Mouse (Mus musculus) NIH3T3 (cell line): ENCODE data around the gene Muc16.

Experiments
- DNase-seq: peaks from one replicate; pipeline ENCODE4 v3.0.0-alpha.2; 2012; ENCODE audit warnings: low read depth

Gene Muc16

DNA sequence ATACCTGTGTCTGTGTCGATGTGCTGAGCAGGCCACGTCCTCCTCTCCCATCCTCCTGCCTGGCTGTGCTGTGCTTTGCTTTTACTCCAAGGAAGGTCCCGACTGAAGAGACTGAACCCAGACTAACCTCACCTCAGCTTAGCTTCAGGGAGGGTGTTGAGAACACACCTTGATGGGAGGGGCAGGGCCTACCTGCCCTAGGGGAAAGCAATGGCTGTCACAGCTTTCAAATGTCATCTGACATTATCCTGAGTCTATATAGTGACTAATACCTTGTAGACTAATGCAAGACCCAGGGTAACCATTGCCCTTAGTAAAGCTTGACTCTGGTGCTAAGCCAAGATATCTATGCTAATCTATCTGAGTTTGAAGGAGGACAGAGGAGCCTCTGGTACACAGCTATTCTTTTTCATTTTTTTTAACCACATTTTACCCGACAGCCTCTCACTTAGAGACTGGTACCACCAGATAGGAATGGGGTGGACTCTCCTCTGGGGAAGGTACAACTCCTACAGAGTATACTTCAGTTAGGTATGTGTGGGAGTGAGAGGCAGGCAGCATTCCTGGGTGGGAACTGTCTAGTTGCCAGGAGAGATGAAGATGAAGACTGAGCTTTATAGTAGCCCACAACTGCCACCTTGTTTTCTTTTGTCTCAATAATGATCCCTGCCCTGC lies at the start of gene Muc16:
Muc16 (minus strand) TSS at position 51 of the 675 bp plus-strand sequence.
- no peak for DNase-seq

DNA sequence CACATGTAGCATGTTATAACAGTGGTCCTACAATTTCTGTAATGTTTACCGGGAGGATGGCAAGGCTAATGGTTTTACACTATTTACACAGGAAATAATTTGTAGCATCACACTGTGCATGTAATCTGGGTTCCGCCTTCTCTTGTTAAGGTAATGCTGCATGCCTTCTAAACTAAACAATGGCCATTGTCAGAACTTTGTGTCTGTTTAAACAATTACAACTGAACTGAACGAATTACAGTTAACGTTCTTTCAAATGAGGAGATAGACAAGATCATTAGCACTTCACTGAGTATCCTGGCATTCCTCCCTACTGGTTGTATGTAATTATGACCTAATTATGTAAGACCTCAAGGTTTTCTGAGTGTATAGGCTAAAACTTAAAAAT lies 48.4 kb upstream of the Muc16 start:
- no peak for DNase-seq

DNA sequence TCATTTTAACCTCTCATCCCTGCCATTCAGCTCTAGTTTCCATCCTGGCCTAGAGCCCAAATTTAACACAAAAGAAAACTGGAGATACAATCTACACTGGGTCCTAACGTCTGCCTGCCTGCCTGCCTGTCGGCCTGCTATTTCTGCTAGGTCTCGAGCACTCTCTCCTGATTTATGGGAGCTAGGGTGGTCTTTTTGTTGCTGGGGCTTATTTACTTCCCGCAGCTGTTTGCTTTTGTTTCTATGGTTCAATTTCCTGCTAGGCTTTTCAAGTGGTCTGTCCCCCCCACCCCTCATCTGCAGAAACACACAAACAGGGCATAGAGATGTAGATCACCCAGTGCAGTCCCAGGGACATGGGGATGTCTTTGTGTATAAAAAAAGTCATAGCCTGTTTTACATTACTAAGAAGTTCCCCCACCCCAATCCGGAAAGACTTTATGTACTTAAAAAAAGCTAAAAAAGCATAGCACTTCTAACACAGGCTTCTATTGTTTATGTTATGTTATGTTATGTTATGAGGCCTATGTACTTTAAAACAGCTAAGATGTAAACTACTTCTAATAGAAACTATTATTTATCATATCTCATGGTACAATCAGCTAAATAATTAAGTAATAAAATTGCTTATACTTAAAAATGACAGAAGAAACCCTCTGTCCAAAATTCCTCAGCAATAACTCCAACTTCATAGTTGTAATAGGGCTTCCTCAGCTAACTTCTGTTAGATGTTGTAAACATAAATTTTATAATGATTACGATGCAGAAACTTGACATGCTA lies 47.8 kb upstream of the Muc16 start:
- no peak for DNase-seq

DNA sequence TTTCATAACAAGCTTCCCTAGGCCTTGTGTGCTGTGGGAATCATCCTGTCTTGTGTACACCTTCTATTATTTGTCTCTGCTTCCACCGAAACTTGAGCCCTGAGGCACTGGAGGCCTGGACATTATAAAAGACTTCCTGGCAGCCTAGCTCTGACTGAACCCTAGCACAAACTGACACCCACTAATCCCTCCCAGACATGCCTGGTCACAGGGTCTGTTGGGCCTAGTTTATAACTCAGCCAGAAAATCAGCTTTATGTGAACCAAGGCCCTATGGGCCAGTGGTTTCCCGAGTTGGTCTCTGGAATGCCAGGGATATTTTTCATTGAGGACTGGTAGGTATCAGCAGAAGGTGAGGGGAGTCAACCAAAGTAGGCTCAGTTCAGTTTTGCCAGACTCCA lies 46.7 kb upstream of the Muc16 start:
- no peak for DNase-seq

DNA sequence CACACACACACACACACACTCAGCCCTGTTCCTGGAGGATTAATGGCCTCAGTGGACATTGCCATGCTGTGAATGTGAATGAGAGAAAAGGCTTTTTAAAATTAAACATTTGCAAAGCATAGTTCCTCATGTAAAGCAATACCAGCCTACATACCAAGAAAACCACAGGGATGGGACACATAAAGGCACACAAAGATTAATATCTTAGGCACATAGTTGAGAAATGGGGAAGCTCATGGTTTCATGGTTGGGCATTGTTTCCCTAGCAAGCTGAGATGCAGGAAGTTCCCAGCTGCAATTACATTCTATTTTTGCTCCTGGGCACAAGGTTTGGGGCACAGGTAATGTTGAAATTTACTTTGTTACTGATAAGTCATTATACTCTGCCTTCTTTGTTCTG lies 31.3 kb upstream of the Muc16 start:
- no peak for DNase-seq

DNA sequence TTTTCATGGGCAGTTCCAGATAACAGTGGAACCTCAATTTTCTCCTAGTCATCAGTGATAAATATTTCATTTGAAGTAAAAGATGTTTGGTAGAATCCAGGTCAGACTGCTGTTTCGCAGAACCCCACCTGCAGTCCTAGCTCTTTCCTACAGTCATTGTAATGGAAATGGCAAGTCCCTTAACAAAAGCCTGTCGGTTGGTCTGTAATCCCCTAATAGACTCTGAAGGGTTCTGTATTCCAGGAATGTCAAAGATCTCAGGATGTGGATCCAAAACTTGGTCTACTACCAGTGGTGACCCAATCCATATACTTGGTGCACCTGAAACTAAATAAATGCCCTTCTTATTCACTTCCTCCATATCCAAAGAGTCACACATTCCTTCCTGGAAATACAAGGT lies 76.0 kb downstream of the Muc16 start:
- DNase-seq, result no peak

DNA sequence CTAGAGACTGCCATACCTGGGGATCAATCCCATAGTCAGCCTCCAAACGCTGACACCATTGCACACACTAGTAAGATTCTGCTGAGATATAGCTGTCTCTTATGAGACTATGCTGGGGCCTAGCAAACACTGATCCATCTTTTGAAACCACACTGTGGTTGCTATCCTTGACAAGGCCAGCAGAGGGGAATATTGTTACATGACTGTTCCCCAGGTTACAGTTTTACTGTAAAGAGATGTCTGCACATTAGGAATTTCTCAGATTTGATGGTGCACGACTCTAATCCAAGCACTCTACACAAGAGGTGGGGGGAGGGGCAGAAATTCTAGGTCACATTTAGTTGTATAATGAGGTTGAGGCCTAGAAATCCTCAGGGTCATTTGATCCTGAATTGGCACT lies 166.2 kb downstream of the Muc16 start:
- peak; percentile 14 for DNase-seq

DNA sequence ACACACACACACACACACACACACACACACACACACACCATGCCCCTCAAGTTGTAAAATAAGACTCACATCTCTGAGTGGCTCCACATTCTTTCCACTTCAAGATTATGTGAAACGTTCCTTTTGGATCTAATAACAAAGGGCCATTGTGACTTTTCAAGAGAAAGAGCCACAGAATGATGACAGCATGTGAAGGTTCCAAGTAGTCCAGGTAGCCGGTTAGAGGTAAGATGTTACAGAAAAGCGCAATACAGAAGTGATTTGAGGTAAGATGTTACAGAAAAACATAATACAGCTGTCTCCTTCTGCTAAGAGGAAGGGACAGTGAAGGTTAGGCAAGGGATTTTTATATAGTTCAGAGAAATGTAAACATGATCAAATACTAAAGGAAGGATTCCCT lies 196.2 kb downstream of the Muc16 start, which contains the start of the genes Zfp558 and Mbd3l1:
Zfp558 (minus strand) TSS at position 101 of the 400 bp plus-strand sequence.
Mbd3l1 (plus strand) TSS at position 192 of the 400 bp plus-strand sequence.
- no peak for DNase-seq

DNA sequence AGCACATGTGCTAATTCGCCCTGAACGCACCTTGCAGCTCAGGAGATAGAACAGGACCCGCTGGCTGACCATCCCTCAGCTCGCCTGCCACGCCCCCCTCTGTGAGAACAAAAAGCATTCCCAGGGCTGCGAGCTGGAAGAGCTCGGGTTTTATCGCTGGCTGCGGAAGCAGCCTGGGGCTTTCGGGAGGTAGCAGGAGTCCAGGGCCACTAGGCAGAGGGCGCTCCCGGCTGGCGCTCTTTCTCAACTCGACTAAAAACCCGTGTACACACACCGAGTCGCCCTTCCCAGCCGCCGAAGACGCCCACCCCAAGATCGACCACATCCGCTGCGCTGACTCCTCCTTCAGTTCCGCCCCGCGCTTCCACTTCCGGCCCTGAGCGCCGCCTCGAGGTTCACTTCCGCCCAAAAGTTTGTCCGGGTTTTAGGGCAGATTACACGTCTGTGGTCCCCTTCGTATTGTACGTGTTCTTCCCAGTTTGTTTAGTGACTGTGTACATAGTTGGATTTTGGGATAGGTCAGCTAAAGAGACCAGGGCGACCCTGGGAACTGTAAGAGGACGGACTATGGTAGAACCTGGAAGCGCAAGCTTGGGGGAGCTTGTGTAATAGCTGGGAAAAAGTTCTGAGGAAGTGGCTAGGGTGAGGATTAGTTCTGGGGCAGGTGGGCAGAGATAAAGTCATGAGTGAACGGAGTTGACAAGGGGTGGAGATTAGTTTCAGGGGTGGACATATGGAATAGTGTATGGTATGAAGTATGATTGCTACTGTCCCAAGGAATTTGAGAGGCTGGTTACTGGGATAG lies 200.8 kb downstream of the Muc16 start:
- peak; percentile 91 for DNase-seq

DNA sequence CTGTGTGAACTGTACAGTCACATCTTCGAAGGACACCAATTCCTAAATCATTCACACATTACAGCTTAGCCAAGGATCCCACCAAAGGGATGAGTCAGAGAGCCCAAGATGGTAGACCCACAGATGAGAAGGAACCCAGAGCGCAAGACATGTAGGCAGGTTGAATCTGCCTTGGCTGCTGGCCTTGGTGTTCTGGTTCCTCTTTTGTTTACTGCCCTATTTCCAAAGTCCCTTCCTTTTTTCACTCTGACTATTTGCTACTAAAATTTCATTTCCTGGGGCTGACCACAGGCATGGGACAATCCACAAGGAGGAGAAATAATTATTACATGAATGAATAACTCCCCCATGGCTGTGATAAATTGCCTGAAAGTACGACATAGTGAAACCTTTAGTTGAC lies 206.3 kb downstream of the Muc16 start:
- no peak for DNase-seq

DNA sequence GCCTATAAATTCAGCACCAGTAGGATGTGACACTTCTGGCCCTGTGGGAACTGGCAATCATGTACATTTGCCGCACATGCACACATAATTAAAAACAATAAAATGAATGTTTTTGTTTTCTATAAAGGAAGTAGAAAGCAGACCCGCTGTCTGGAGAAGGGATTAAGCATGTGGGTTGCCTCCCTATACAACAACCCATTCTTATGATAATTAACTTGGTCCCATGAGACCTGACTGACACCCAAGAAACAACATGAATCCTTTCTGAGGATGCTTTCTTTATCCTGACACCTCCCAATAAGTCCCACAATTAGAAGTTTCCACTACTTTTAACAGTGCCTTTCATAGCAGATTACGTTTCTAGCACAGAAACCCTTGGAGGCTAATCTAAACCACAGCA lies 207.0 kb downstream of the Muc16 start:
- DNase-seq, result no peak

DNA sequence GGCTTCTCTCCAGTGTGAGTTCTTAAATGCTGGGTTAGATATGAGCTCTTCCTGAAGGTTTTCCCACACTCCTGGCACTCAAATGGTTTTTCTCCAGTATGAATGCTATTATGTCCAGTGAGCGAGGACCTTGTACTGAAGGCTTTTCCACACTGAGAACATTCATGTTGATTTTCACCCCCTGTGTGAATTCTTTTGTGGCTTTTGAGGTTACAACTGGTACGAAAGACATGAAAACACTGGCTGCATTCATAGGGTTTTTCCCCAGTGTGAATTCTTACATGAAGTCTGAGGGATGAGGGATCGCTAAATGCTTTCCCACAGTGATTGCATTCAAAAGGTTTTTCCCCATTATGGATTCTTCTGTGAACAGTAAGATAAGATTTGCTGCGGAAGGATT lies 217.8 kb downstream of the Muc16 start:
- DNase-seq, result no peak
